Mouse (Mus musculus): Measurements from ENCODE around the gene Smim4. TPM values are rescaled to one million over a fixed set of nuclear protein-coding genes. Genes with fewer than 3 reads are reported as not detected.

The Smim4 gene
- total RNA-seq, 2 experiments from 2014 or later: 64.8 to 72.2 TPM

Other genes starting within 250 kb of the Smim4 start
- 10 to 100 TPM; 12.7 to 16.5 TPM for gene Mustn1, start 249.8 kb downstream of the Smim4 start, total RNA-seq (2021)
- gene Itih4, start 242.5 kb downstream of the Smim4 start, total RNA-seq (2021): 1 to 10 TPM; 5.5 to 7.4 TPM
- 1 to 10 TPM in 1 of 2 experiments, under 1 TPM in 1; 0.73 to 1.2 TPM for gene Itih3, start 205.2 kb downstream of the Smim4 start, total RNA-seq (2021)
- not detected for gene Itih1, start 185.7 kb downstream of the Smim4 start, total RNA-seq (2021)
- 1 to 10 TPM; 4.6 TPM for gene Nek4, start 177.6 kb downstream of the Smim4 start, total RNA-seq (2021)
- gene Glt8d1, start 127.6 kb downstream of the Smim4 start, total RNA-seq (2021): 10 to 100 TPM; 21.8 to 26.0 TPM
- 100 to 1,000 TPM; 136 to 141 TPM for gene Spcs1, start 127.3 kb downstream of the Smim4 start, total RNA-seq (2021)
- 10 to 100 TPM; 49.9 to 53.8 TPM for gene Pbrm1, start 109.8 kb downstream of the Smim4 start, total RNA-seq (2021)
- gene Gnl3, start 109.8 kb downstream of the Smim4 start, total RNA-seq (2021): 10 to 100 TPM; 21.6 to 24.2 TPM
- 10 to 100 TPM; 19.5 to 19.9 TPM for gene Nt5dc2, start 2.1 kb upstream of the Smim4 start, total RNA-seq (2021)
- 10 to 100 TPM; 66.1 to 85.9 TPM for gene Stab1, start 39.7 kb upstream of the Smim4 start, total RNA-seq (2021)
- gene Tnnc1, start 79.4 kb upstream of the Smim4 start, total RNA-seq (2021): 1,000 to 10,000 TPM; 4,706 to 5,436 TPM
- gene Nisch, start 88.0 kb upstream of the Smim4 start, total RNA-seq (2021): 100 to 1,000 TPM; 128 to 143 TPM
- gene Sema3g, start 88.9 kb upstream of the Smim4 start, total RNA-seq (2021): 10 to 100 TPM; 14.2 to 18.3 TPM
- 1 to 10 TPM; 3.8 to 4.3 TPM for gene Phf7, start 122.4 kb upstream of the Smim4 start, total RNA-seq (2021)
- gene Bap1, start 122.5 kb upstream of the Smim4 start, total RNA-seq (2021): 10 to 100 TPM; 44.8 to 45.2 TPM
- gene Dnah1, start 194.9 kb upstream of the Smim4 start, total RNA-seq (2021): under 1 TPM in 1 of 2 experiments, not detected in 1; 0.06 TPM
- 10 to 100 TPM; 33.2 to 33.9 TPM for gene Capn7, start 207.7 kb upstream of the Smim4 start, total RNA-seq (2021)